Mouse (Mus musculus): Measurements from ENCODE around the gene Gm11037. TPM values are rescaled to one million over a fixed set of nuclear protein-coding genes. Genes with fewer than 3 reads are reported as not detected.

Gm11037 gene
- polyA plus RNA-seq, 1 experiment from 2014 or later, result not detected

Other genes with a start within 250 kb of the Gm11037 start
- 33.3 and 34.7 TPM in 2 replicates for gene 4930402H24Rik, start 227.1 kb upstream of the Gm11037 start, polyA plus RNA-seq (2014; fragmentation: Nextera tagmentation; extraction: Ambion mirVana)
- 8.4 and 8.5 TPM in 2 replicates for gene Atrn, start 227.0 kb upstream of the Gm11037 start, polyA plus RNA-seq (2014; fragmentation: Nextera tagmentation; extraction: Ambion mirVana)
- 13.7 and 15.8 TPM in 2 replicates for gene Gfra4, start 90.4 kb upstream of the Gm11037 start, polyA plus RNA-seq (2014; fragmentation: Nextera tagmentation; extraction: Ambion mirVana)
- gene Adam33, start 69.7 kb upstream of the Gm11037 start, polyA plus RNA-seq (2014; fragmentation: Nextera tagmentation; extraction: Ambion mirVana), result 1.8 and 1.9 TPM in 2 replicates
- 0.30 and 0.41 TPM in 2 replicates for gene Siglec1, start 46.7 kb upstream of the Gm11037 start, polyA plus RNA-seq (2014; fragmentation: Nextera tagmentation; extraction: Ambion mirVana)
- 5.4 and 6.8 TPM in 2 replicates for gene Hspa12b, start 6.2 kb upstream of the Gm11037 start, polyA plus RNA-seq (2014; fragmentation: Nextera tagmentation; extraction: Ambion mirVana)
- gene 1700037H04Rik, start 26.6 kb downstream of the Gm11037 start, polyA plus RNA-seq (2014; fragmentation: Nextera tagmentation; extraction: Ambion mirVana), result 91.4 and 93.1 TPM in 2 replicates
- 8.8 and 9.5 TPM in 2 replicates for gene Cenpb, start 46.6 kb downstream of the Gm11037 start, polyA plus RNA-seq (2014; fragmentation: Nextera tagmentation; extraction: Ambion mirVana)
- 51.8 and 61.0 TPM in 2 replicates for gene Cdc25b, start 53.5 kb downstream of the Gm11037 start, polyA plus RNA-seq (2014; fragmentation: Nextera tagmentation; extraction: Ambion mirVana)
- 5.8 and 6.4 TPM in 2 replicates for gene Spef1, start 53.8 kb downstream of the Gm11037 start, polyA plus RNA-seq (2014; fragmentation: Nextera tagmentation; extraction: Ambion mirVana)
- 23.4 and 23.8 TPM in 2 replicates for gene Ap5s1, start 73.6 kb downstream of the Gm11037 start, polyA plus RNA-seq (2014; fragmentation: Nextera tagmentation; extraction: Ambion mirVana)
- 19.1 and 19.8 TPM in 2 replicates for gene Mavs, start 100.6 kb downstream of the Gm11037 start, polyA plus RNA-seq (2014; fragmentation: Nextera tagmentation; extraction: Ambion mirVana)
- 35.9 and 37.6 TPM in 2 replicates for gene Pank2, start 129.0 kb downstream of the Gm11037 start, polyA plus RNA-seq (2014; fragmentation: Nextera tagmentation; extraction: Ambion mirVana)
- 2.7 and 3.0 TPM in 2 replicates for gene Rnf24, start 219.4 kb downstream of the Gm11037 start, polyA plus RNA-seq (2014; fragmentation: Nextera tagmentation; extraction: Ambion mirVana)

Data from intestine, embryonic 14.5 days (tissue).